Mouse (Mus musculus) lung, adult 18-20 months (tissue): ENCODE data around the gene Prkar1b.

Experiments
- DNase-seq, 2 experiments: peaks; one replicate each; pipeline ENCODE4 v3.0.0; 2022; ENCODE audit warnings: mixed read lengths in 2 of 2

The Prkar1b gene

DNA sequence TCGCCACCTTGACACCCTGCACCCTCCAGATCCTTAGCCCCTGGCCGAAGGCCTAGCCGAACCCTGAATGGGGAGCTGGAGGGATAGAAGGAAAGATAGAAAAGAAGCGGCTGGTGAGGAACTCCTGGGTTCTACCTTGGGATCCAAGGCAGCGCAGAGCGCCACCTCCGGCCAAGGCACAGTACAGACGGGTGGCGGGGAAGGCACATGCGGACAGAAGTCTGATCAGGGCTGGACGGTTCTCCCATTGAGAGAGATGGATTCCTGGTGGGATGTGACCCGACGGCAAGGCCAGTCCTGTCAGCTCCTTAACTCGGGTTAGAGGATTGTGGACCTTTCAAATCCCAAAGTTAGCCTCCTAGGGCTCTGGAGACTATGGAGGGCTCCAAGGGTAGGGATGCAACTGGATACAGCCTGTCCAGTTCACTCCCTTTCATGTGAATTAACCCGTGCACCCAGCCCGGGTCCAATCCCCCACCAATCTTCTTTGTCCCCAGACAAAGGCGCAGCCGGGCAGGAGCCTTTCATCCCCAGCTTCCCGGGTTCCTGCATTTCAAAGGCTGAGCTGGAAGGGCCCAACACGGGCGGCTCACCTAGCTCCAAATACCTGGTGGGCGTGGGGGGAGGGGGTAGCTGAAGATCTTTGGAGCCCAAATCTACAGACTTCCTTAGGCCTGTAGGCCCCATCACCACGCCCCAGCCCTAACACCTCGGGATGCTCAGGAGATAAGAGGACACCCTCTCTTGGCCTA lies 153.3 kb downstream of the Prkar1b start:
- no peak for DNase-seq

DNA sequence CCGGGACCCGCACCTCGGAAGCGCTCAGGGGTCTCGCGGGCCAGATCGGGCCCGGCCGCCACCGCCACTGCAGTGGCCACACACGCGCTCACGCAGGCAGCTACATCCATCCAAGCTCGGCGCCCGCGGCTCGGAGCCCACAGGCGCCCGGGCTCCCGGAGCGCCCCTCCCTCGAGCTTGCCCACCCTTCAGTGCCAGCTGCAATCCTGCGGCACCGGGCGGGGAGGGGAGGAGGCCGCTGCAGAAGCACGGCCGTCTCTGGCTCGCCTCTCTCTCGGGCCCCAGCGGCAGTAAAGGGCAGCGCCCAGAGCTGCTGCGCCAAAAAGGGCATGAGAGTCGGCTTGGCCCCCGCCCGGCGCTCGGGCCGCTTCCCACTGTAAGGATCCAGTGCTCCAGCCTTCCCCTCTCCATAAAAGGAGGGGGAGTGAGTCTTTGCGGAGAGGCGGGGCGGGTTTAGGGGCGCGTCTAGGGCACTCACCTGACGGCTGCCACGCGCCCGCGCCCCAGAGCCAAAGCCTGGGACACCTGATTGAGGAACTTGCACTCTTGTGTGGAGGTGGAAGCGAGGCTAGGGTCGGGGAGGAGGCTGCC lies 154.0 kb downstream of the Prkar1b start:
- DNase-seq = peak; percentile 90 to 93

DNA sequence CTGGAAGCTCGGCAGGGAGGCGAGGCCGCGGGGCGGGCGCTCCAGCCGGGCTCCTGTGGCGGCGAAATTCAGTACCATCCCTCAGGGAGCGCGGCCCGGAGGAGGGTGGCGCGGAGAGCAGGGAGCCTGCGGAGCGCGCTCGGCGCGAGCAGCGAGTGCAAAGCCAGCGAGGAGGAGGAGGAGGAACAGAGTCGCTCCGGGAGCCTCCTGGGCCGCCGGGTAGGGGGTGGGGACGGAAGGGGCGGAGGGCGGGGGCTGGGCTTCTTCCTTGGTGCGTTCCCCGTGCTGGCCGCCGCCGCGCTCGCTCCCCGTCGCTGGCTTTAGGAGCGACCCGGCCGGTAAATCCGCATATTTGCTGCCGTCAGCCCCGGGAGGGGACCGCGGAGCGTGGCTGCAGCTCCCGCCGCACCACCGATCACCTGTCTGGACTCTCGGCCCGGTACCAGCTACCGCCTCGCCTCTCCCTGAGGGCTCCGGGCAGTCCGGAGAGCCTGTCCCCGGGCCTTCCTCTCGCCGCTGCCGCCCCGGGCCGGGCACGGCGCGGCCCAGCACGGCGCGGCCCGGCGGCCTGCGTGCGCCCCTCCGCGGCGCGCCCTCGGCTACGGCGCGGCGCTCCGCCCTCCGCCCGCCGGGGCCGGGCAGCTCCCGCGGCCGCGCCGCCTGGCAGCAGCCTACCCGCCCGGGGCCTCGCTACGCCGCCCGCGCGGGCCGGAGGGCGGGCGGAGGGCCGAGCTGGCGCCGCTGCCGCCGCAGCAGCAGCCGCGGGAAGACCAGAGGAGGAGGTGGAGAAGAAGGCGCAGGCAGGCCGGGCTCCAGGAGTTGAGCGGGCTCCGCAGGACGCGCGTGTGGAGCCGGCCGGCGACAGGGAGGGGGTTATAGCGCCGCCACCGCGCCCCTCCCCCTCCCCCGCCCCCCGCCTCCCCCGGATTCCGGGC lies 154.7 kb downstream of the Prkar1b start:
- DNase-seq = peak; percentile 84 to 85

DNA sequence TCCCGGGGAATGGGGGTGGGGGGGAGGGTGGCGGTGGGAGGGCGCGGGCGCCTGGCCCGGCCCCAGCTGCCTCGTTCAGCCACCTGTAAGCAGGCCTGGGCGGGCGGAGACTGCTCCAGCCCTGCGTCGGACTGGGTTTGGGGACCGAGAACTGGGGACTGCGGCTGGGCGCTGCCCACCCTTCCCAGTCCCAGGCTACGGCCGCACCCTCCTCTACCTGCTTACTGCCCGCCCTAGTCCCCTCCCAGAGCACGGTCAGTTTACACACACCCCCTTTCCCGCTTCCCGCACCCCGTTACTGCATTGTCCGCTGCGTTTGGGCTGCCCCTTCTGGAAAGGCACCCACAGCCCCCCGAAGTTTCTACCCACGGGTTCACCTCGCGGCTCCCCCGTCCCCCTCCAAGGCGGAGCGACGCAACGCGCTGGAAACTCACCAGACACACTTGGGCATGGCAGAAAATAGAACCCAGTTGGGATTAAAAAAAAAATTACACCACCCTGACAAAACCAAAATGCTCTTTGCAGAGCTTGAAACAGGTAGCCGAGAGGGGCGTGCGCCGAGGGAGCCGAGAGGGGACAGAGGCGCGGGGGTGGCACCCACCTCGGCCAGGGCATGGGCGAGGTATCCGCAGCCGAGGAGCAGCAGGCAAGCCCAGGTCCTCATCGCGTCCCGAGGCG lies 155.6 kb downstream of the Prkar1b start:
- DNase-seq = peak; percentile 52 to 60

DNA sequence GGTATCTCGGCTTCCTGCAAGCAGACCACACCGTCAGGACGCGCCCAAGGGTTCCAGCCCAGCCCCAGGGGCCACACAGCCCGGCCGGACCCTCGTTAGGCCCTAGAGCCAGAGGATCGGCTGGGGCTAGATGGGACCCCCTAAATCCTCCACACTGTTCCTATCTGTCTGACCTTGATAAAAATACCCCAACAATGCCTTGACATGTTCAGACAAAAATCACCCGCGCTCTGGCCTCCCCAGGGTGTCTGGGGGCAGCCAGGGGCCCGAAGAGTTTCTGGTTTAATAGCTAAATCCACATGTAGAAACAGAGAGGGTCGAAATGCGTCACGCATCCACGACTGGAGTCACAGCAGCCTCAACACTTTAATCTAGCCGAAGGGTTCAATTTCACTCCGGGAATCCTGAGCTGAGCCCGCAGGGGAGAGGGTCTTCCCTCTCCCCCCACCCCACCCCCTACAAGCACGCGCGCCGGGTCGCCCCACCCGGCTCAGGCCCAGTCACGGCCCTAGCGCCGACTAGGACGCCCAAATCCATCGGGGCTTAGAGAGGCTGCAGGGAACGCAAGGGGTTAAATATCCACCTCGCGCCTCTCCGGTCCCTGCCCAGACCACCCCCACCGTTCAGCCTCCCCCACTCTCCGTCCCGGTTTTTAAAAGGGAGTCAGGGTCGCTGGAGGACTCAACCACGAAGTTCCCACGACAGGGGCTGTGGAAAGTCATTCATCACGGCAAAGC lies 156.3 kb downstream of the Prkar1b start:
- DNase-seq = peak in 1 of 2 experiments; percentile 21

DNA sequence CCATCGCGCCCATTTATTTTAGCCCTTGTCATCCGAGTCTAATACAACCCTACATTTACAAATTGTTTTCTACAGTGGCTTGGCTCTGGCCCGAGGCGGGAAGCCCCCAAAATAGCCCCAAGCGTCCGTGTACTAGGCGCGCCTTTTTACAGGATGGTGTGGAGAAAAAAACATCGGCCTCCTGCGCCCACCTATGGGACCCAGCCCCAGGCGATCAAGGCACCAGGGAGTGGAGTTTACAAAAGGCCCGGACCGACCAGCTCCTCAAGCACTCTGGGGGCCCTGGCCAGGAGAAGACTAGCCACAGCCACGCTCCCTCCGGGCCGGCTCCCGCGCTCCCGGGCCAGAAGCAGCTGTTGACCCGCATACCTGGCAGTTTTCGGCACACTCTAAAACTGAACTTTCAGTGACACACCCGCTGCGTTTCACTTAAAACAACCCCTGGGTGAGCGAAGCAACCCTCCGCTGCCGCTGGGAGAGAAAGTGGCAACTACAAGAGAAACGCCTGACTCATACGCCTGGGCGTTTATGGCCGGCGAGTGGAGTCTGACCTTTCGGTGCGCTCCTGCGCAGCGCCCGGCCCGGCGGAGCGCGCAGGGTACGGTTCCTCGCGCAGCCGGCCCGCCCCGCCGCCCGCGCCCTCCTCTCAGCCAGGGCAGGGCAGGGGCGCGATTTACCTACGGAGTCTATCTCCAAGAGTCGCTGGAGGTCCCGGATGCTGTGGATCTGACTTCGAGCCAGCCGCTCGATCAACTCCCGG lies 157.0 kb downstream of the Prkar1b start:
- DNase-seq = peak in 1 of 2 experiments; percentile 39

DNA sequence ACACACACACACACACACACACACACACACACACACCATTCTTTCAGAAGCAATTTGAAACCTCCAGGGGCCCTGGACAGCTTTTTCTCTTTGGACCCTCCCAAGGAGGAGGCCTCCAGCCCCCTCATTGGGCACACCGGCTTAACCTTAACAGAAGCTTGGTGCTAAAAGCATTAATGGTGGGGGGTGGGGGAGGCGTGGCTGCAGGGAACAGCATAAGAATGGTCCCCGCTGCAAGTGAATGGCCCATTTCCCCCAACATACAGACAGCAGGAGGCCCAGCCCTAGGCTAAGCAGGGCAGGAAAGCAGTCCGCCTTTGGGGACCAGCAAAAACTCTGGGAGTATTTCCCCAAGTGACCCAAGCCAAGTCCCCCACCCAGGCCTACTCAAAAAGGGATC lies 158.1 kb downstream of the Prkar1b start:
- DNase-seq = no peak

DNA sequence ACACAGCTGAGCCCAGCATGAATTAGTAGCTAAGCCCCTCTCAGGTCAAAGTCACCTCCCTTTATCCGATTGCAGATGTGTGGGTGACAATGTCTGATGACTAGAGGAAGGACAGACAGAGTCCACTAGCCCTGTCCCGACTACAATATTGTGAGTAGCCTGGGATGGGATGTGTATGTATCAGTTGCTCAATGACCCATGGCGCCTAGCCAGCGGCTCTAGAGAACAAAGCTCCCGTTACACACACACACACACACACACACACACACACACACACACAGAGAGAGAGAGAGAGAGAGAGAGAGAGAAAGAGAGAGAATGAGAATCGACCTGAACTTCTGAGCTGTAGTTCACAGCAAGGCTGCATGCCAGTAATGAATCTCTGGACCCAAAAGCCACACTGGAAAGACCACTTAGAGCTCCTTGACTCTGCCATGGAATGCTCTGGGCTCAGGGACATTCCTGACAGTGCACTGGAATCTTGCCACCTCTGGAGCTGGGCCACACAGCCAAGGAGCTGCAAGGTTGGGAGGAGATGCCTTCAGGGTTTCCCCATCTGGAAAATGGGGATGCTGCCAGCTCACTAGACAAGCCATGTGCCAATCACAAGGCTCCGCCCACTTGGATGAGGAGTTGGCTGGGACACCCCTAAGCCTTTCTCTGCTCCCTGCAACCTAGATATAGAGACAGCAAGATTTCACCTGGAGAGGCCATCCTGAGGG lies 159.0 kb downstream of the Prkar1b start:
- peak; percentile 87 to 90 for DNase-seq

DNA sequence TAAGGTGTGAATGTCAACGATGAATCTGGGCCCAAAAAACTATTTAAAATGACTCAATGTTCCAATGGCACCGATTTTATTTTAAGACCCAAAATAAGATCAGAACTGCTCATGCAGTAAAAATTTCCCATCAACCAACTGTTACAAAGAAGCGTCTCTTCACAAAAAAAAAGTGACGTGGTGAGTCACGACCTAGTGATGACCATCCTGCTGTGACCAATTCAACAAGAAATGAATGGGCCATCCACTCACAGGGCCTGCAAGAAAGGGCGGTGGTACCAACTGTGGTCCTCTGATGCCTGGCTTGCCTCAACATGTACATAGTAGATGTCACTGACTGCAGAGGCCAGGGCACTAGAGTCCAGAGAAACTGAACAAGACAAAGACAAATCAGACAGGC lies 160.2 kb downstream of the Prkar1b start:
- no peak for DNase-seq

DNA sequence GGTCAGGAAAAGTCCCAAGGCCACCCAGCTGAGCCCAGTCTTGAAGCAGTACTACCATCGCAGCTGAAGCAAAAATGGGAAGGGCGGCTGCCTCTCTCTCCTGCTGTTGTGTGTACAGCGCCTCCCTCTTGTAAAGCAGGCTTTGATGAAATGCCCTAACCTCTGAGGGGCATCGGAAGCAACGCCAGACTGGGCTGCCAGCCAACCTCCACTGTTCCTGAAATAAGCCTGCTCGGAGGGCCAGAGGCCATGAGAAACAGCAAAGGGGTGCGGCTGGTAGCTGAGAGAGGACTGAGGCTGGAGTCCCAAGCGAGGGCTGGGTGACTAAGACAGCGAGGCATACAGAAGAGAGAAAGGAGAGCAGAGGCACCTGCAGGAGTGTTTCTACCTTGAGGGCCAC lies 161.0 kb downstream of the Prkar1b start:
- peak; percentile 83 to 87 for DNase-seq

DNA sequence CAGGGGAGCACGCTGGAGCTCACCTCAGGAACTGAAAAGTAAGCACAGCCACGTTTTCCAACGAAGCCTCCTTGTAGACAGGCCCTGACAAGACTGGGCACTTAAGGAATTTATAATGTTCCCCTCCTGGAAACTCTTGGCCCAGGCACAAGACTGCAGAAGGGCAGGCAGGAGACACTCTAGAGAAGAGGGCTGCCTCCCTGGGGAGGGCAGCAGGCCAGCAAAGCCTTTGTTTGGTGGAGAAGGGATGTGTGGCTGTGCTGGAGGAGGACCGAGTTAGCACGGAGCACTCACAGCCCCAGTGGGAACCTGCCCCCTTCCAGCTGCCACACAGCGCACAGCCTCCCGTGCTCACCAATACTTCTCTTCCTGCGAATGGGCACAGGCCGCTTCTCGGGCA lies 161.8 kb downstream of the Prkar1b start:
- peak; percentile 66 to 74 for DNase-seq

DNA sequence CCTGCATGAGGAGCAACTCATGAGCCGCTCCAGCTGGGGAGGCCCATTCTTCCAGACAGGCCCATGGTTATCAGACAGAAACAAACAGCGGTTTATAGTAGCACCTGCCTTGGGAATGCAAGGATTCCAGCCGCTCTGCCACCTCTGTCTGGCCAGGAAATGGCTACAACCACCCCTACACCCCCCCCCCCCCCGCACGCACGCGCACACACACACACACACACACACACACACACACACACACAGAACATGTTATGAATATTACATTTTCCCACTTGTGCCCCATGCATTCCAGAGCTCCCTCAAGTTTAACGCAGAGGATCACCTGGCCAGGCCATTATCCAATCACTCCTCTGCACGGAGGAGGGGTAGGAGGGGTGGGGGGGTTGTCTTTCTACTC lies 167.9 kb downstream of the Prkar1b start:
- DNase-seq = no peak

DNA sequence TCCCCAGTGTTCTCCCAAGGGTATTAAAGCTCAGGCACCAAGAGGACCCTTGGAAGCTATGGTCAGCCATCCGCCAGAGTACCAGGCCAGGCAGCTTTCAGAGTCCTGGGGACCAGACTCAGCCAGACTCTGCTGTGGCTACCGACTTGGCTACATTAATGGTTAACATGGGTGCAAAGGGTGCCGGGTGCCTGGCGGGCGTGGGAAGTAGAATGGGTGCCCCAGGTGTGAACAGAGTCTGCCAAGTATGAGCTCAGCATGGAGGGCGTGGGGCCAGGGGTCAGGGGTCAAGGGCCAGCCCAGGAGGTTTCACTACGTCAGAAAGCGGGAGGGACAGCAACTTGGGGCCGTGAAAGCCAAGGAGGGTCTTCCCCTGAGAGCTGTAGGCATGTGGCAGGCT lies 169.2 kb downstream of the Prkar1b start:
- peak in 1 of 2 experiments; percentile 36 for DNase-seq

DNA sequence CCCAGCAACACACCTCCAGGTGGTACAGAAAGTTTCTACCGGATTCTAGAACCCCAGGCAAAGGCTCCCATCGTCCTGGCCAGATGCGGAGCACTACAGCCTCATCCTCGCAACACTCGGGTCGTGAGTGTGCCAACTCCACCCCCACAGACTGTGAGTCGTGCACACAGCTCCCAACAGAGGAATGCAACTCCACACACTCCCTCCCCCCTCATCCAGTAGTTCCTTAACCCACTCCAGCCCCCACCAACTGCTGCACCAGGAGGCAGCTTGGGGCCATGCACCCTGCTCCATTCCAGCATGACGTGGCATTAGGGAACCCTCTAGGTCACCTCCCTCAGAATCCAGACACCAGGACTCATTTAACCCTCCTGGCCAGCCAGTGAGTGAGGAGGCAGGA lies 170.0 kb downstream of the Prkar1b start:
- DNase-seq = peak in 1 of 2 experiments; percentile 39

DNA sequence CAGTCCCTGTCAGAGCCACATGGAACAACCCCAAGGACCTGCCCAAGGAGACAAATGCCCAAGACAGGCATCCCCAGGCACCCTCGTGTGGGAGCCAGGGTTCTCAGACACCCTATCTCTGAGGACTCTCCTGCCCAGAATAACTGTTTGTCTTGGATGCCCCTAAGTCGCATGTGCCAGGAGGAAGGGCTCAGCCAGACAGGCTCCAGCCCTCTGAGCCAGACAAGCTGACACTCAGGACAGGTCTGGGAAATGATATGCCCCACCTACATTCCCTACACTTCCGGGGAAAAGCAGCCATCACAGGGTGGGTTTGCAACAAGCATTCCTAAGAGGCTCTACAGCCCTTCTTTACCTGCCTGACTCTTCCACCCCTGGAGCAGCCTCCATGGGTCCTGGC lies 172.0 kb downstream of the Prkar1b start:
- DNase-seq = peak in 1 of 2 experiments; percentile 45

DNA sequence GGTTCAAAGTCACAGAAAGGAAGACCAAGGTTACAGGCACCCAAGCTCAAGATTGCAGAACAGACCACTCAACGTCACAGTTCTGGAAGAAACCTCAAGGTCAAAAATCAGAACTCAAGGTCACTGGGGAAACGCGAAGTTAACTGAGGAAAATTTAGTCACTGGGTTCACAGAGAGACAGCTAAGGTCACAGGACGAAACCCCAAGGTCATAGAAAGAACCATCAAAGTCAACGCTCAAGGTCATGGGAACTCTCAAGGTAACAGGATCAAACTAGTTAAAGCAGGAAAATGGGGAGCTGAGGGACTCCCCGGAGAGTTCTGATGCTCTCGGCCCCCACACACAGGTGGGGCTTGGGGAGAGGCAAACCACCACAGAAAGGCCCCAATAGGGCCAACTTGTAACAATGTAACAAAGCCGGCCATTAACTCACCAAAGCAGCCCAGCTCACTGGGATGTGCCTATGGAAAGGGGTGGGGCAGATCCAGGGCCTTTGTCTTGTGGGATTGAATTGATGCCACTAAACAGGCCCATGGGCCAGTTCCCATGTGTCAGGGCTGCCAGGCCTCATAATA lies 174.8 kb downstream of the Prkar1b start:
- DNase-seq = no peak

DNA sequence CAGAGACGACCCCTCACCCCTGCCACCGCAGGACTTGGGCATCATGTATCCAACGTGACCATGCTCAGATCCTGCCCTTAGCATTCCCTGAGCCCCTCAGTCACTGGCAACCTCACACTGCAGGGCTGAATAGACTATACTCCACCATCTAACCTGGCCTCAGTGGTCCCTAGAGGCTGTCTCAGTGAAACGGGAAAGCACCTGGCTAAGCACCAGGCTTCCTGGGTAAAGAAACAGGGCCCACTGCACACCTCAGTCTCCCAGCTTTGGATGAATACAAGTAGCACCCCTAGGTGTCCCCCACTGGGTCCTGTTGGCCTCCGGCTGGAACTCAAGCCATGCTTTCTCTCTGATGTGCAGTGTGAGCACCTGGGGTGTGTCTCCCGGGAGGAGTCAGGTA lies 176.3 kb downstream of the Prkar1b start:
- no peak for DNase-seq

DNA sequence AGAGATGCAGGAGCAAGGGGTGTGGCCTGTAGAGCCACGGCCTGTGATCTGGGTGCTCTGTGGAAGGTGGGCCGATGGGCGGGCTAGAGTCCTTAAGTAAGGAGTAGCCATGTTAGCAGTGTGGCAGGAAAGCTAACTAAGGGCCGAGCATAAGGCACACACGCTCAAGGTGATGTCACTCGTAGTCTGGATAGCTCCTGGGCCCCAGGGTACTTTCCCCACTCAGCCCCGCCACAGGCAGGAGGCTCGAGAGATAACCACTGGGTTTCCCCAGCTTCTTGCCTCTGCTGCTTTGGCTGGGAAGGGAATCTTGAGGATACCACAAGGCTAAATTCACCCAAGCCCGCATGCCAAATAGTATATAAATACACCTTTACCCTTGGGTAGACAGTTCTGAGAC lies 178.4 kb downstream of the Prkar1b start:
- no peak for DNase-seq

DNA sequence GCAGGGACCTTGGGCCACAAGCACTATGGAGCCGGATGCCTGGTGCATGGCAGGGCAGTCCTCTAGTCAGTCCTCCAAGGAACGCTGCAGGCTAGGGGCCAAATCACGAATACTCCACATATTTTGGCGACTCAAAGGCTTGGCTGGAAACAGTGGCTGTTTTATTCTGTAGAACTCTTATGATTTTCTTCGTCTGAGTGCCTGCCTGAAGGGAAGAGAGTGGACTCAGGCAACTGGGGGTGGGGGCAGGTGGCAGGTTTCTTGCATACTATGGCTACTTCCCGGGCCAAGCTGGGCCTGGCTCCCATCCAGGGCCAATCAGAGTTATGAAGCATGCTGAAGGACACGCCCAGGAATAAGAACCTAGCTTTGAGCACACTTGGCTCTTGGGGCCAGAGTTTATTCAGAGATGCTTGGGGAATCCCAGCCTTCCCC lies 179.7 kb downstream of the Prkar1b start:
- DNase-seq = peak; percentile 84 to 87
